Comparison of ENCODE assay signal across 8 mouse cellular contexts in genomic region chr15:103121416-103121815, GRCm38 (mm10). TPM values are rescaled to one million over a fixed set of nuclear protein-coding genes. Genes with fewer than 3 reads are reported as not detected.
DNase-seq lines count a peak whose midpoint lies in the region; ATAC-seq and TF ChIP-seq lines count a peak whose summit lies in the region.

No protein-coding gene starts in this region.

- no peak overlapping the region for H3K27ac ChIP-seq in lung, postnatal 0 days (ENCODE audit: low read length)
- H3K27ac ChIP-seq in gastrocnemius, adult 2 months, result 0 out of 2 replicates have a peak overlapping the region, but pooled peaks have one; percentile 20

- no peak overlapping the region for H3K4me3 ChIP-seq in lung, postnatal 0 days (ENCODE audit: low read depth, low read length)
- H3K4me3 ChIP-seq in gastrocnemius, adult 2 months, result no peak overlapping the region

- no peaks in the 10 kb centered on the region for H3K9me3 ChIP-seq in lung, postnatal 0 days (ENCODE audit: low read length)

- H3K9ac ChIP-seq in lung, postnatal 0 days (replicated peaks; ENCODE audit: low read depth), result no peak overlapping the region

- 0 out of 2 replicates have a peak, but pooled peaks have one; percentile 25 for TF ChIP-seq CTCF in lung, postnatal 0 days (IDR thresholded peaks at IDR 0.05)
- peak; percentile 83 for TF ChIP-seq CTCF in gastrocnemius, adult 2 months (IDR thresholded peaks at IDR 0.05)

- TF ChIP-seq EP300 in lung, postnatal 0 days (IDR thresholded peaks at IDR 0.05), result no peak

- H3K36me3 ChIP-seq in lung, postnatal 0 days (ENCODE audit: insufficient read depth, low read length), result no peaks in the 10 kb centered on the region

- H3K27me3 ChIP-seq in lung, postnatal 0 days (replicated peaks; ENCODE audit: insufficient read depth, low read length), result no peaks in the 10 kb centered on the region

- intact Hi-C loops in gastrocnemius, adult 2 months (cut with DNase I), result loop anchor here (5.0 kb wide), 1 partner anchor 46 kb away; the partner anchor contains the start of gene Smug1

- DNase-seq in cerebellum, postnatal 14 days, result peak; percentile 34 to 60
- no peak for DNase-seq in cerebellum, adult 9-10 months
- no peak for DNase-seq in lung, postnatal 0 days (ENCODE audit: low spot score)
- DNase-seq in lung, postnatal 10 days, result no peak
- peak; percentile 89 for DNase-seq in gastrocnemius, adult 2 months
- DNase-seq in kidney, postnatal 4 days, result peak; percentile 77 to 86
- DNase-seq in yolk sac, embryonic 10.5 days (ENCODE audit: low spot score), result no peak
- DNase-seq in frontal cortex, postnatal 14 days (ENCODE audit: low spot score in 2 of 2), result no peak

- no peak for ATAC-seq in lung, postnatal 0 days

- H3K4me1 ChIP-seq in lung, postnatal 0 days (ENCODE audit: insufficient read depth, low read depth, low read length), result no peaks in the 10 kb centered on the region

- WGBS in lung, postnatal 0 days, result 45% methylated on average over 5 of the region's 5 CpGs

- no peak overlapping the region for H3K4me2 ChIP-seq in lung, postnatal 0 days (replicated peaks; ENCODE audit: low read depth, low read length)

RNA-seq across cellular contexts. Expression of gene Smug1, which starts 45.5 kb away (rescaled TPM):
- 10.5 and 12.2 TPM in 2 replicates for polyA plus RNA-seq in lung, postnatal 0 days (2015; fragmentation: Nextera tagmentation; extraction: Ambion mirVana)
- 10 to 100 TPM; 10.8 to 12.7 TPM for total RNA-seq in gastrocnemius, adult 2 months (2021)

Comparison
In these comparisons a context has a peak if more than half of its experiments do, and no peak if none do; other contexts are left out.
1. DNase-seq: peak in cerebellum, postnatal 14 days (2 of 2), gastrocnemius, adult 2 months (single experiment) and kidney, postnatal 4 days (2 of 2); none in cerebellum, adult 9-10 months (single experiment), lung, postnatal 0 days (single experiment), lung, postnatal 10 days (single experiment), yolk sac, embryonic 10.5 days (single experiment) and frontal cortex, postnatal 14 days (0 of 2).